Mouse (Mus musculus): ENCODE data around the gene Inpp4b.

DNA sequence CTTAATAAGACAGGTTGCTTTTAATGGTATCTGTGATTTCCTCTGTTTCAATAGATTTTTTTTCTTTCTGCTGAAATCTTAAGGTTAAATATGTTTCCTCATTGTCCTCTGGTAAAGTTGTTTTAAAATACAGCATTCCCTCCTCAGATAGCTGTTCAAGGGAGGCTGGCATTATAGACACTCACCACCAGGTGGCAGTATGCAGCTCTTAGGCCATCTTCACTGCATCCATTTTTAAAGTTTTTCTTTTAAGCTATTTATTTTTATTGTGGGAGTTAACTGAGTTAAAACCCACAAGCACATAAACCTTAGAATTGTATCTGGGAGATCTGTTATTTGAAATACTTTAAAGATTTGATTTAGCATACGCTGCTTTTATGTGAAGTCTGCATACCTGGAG, 7.1 kb downstream of the Inpp4b start:
- TF ChIP-seq CTCF (IDR thresholded peaks at IDR 0.05), result no peak; the same call in 1 of the 2 replicates
- TF ChIP-seq EP300 (IDR thresholded peaks at IDR 0.05; ENCODE audit: insufficient read depth, low read depth, low read length), result no peak
- no peak for TF ChIP-seq POLR2A (IDR thresholded peaks at IDR 0.05; ENCODE audit: insufficient read depth, low read depth, low read length)
